Mouse (Mus musculus) layer of hippocampus, adult 9-10 months (tissue): ENCODE results near the gene Cyp2a4.
"Not testable (repeated sequence)": the region's sequence is repeated elsewhere in the genome, so short reads cannot be mapped to it uniquely, and the experiment has no call there.

Experiments
- DNase-seq: peaks from one replicate; pipeline ENCODE4 v3.0.0; 2022; ENCODE audit warnings: low spot score

Cyp2a4 gene

DNA sequence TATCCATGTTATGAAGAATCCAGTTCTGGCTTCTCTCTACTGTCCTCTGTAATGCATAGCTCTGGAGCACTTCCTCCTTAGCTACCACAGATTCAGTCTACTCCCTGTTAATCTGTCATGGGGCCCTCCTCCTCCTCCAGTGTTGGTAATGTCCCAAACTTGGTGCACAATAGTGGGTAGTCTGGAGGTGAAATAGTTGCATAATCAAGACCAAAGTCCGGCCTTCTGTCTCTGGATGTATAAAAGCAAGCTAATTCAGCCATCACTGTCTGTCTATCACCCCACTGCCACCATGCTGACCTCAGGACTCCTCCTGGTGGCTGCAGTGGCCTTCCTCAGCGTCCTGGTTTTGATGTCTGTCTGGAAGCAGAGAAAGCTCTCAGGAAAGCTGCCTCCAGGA is at the start of gene Cyp2a4:
TSS of gene Cyp2a4 (plus strand) at position 244 of the 400 bp plus-strand sequence.
- DNase-seq, result not testable (repeated sequence)

- not testable (repeated sequence) for DNase-seq
Observed at GRCm38 (mm10) chr7:26260034-26260433, 46.9 kb upstream of the Cyp2a4 start, which contains the start of gene Vmn1r184. TSS of gene Vmn1r184 (plus strand) at chr7:26260334.

- not testable (repeated sequence) for DNase-seq
Observed at GRCm38 (mm10) chr7:26303429-26304166, 3.4 kb upstream of the Cyp2a4 start.

DNA sequence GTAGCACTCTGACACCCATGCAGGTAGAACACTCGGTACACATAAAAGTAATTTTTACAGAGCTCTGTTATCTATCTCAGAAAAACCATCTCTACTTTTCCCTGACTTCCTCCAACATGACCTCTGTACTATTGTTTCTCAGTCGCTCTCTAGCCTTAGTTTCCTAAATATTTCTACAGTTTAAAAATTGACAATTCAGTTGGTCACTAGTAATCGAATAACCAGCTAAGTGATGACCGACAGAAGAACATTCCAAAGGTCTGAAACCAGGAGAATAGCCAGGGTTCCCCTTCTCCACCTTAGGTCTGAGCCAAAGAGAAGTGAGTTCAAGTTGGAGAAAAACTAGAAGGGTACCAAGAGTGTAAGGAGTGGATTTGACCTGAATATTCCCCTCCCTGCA is 4.8 kb downstream of the Cyp2a4 start:
- DNase-seq, result not testable (repeated sequence)

- DNase-seq, result not testable (repeated sequence)
Observed at GRCm38 (mm10) chr7:26315194-26315593, 8.2 kb downstream of the Cyp2a4 start.

GRCm38 (mm10) chr7:26315809-26316208 is 8.8 kb downstream of the Cyp2a4 start:
- DNase-seq, result not testable (repeated sequence)

- DNase-seq, result not testable (repeated sequence)
Observed at GRCm38 (mm10) chr7:26320361-26320760, 13.4 kb downstream of the Cyp2a4 start.

DNA sequence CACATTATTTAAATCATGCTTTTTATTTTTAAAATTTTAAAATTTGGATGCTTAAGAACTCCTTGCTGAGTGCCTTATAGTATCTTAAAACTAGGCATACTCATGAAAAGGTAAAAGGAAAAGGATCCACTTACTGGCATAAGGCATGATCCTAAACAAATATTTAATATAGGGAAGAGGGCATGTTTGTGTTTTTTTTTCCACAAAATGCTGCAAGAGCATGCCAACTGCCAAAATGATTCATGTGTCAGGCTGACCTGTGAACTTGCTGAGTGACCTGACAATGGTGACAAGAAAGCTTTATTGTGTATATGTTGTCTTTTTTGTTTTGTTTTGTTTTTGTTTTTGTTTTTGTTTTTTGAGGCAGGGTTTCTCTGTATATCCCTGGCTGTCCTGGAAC is 43.2 kb downstream of the Cyp2a4 start:
- not testable (repeated sequence) for DNase-seq

GRCm38 (mm10) chr7:26352258-26352657 is 45.3 kb downstream of the Cyp2a4 start:
- not testable (repeated sequence) for DNase-seq

DNA sequence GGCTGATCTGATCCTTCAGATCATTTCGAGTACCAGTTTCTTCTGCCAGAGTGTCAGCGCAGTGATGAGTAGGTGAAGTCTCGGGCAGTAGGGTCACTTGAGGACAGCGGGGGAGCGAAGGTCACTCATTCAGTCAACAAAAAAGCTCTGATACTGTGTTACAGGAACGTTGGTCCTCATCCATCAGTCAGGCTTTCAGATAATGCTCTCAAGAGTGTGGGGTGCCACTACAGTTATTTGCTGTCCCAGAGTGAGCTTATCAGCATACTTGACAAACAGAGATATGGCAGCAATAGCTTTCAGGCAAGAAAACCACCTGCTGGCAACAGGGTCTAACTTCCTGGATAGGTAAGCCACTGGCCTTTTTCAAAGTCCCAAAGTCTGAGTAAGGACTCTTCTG is 49.8 kb downstream of the Cyp2a4 start:
- not testable (repeated sequence) for DNase-seq
